Mouse (Mus musculus) small intestine, adult 2 months (tissue): ENCODE data around the gene Dnm2.

ENCODE experiments used
- CTCF ChIP-seq: fragments of 200-500 bp; IDR thresholded peaks from 2 replicates; pipeline ENCODE4 v1.5.1; 2012; ENCODE audit warnings: low read depth, mild to moderate bottlenecking, control low read depth, inconsistent platforms, low read length, moderate library complexity, mixed read lengths; ENCODE audit not compliant: insufficient replicate concordance, insufficient read length; ENCODE audit errors: extremely low read depth
- POLR2A ChIP-seq: fragments of 200-500 bp; IDR thresholded peaks from 2 replicates; pipeline ENCODE4 v1.6.1; 2012; ENCODE audit warnings: low read depth, mild to moderate bottlenecking, control low read depth, inconsistent platforms, low read length, moderate library complexity

DNA sequence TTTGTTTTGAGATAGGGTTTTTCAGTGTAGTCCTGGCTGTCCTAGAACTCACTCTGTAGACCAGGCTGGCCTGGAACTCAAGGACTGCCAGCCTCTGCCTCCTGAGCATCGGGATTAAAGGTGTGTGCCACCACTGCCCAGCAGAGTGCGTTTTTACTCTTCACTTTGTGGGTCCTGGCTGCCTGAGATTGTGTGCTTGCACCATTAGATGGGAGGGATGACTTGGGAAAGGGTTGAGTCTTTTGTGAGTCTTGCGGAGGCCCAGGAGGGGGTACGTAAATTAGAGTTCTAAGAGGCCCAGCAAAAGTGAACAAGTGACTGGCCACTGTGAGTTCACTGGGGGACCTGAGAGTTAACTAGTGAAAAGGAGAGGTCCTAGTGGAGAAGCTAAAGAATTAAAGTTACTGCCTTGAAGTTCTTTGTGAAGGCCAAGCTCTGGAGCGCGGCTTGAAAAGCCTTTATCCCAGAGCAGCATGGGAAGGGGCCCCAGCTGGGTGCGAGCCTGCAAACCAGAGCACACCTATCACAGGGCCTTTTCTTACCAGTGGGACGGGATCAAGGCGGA is 120.7 kb downstream of the Dnm2 start:
- TF ChIP-seq CTCF (no peak), POLR2A (no peak)
